Mouse (Mus musculus): Measurements from ENCODE around the gene Bysl.
"Not testable (repeated sequence)": the region's sequence is repeated elsewhere in the genome, so short reads cannot be mapped to it uniquely, and the experiment has no call there.

DNA sequence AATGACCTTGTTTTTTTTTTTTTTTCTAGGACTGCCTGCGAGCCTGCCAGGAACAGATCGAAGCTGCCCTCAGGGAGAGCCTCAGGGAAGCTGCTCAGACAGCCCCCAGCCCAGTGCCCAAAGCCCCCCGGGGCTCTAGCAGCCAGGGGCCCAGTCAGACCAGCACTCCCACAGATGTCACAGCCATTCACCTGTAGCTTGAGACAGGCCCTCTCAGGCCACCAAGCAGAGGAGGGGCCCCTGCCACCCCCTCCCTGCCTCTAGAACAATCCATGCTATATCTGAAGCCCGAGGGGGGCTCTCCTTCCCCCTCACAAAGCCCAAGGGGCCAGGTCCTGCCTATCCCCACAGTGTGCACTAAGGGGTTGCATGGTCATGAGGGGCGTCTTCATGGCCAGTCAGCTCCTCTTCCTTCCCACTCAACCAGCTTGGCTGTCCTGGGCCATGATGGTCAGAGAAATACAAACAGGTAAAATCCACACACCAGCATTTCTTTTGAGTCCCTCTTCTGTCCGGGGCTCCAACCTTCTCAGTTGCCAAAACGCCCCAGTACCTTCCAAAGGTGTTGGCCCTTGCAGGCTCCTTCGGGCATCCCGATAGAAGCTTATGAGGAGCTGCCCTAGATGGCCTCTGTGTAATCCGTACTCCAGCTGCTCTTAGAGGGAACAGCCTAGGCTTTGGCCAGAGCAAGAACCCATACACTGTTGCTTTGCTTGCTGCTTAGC is 12.6 kb downstream of the Bysl start:
- not testable (repeated sequence) for TF ChIP-seq POLR2A (IDR thresholded peaks at IDR 0.05; ENCODE audit: extremely low read depth, insufficient read depth, low read length); CTCF (IDR thresholded peaks at IDR 0.05; ENCODE audit: low read depth, low read length)

Measured in liver, adult 2 months (tissue).